Mouse (Mus musculus) hindbrain, embryonic 10.5 days (tissue): ENCODE measurements at regions not wholly inside any gene's neighbourhood (a gene's known extent, or its start where the extent isn't known, plus 50 kb on each side); places are given as distances from the start of the nearest gene placed in this dataset.

Experiments used
- DNase-seq: peaks from one replicate; pipeline ENCODE4 v3.0.0-alpha.2; 2017; ENCODE audit warnings: low spot score
- H3K27ac ChIP-seq: fragments of 300-500 bp; sonication (generic); 2 replicates; pipeline ENCODE4 v1.5.1; 2016; ENCODE audit warnings: mild to moderate bottlenecking, moderate library complexity
- H3K27me3 ChIP-seq: fragments of 300-500 bp; sonication (generic); 2 replicates; pipeline ENCODE4 v1.6.1; 2016; ENCODE audit warnings: mild to moderate bottlenecking; ENCODE audit not compliant: poor library complexity, insufficient read depth, severe bottlenecking
- H3K36me3 ChIP-seq: fragments of 300-500 bp; sonication (generic); 2 replicates; pipeline ENCODE4 v1.6.1; 2016; ENCODE audit warnings: mild to moderate bottlenecking, moderate library complexity
- H3K4me1 ChIP-seq: fragments of 300-500 bp; sonication (generic); replicated peaks from 2 replicates; pipeline ENCODE4 v1.6.1; 2016; ENCODE audit warnings: mild to moderate bottlenecking
- H3K4me3 ChIP-seq: fragments of 300-500 bp; sonication (generic); 2 replicates; pipeline ENCODE4 v1.5.1; 2016; ENCODE audit warnings: mild to moderate bottlenecking, moderate library complexity
- H3K9me3 ChIP-seq: fragments of 300-500 bp; sonication (generic); 2 replicates; pipeline ENCODE4 v1.6.1; 2016; ENCODE audit warnings: mild to moderate bottlenecking, moderate library complexity
- WGBS: fragments of 180-500 bp; shearing (Covaris S2); methylation state at CpG from one replicate; pipeline ENCODE4 v1.1.7; 2016; 5-methylcytosine and 5-hydroxymethylcytosine counted together

DNA sequence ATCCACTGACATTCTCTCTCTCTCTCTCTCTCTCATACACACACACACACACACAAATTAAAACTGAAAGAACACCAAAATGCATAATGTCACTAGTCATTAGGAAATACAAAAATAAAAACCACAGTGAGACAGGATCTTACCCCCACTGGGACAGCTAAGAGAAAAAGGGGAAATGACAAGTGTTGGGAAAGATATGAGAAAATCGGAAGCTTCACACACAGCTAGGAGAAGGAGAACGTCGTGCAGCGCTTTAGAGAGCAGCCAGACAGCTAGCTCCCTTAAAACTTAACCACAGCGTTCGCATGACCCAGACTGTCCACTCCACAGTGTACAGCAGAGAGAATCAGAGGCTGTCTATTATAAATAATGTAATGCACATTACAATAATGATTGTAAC lies 60.1 kb upstream of the Tlk1 start:
- H3K27me3 ChIP-seq = no peaks in the 10 kb centered on the region
- DNase-seq = no peak
- no peak overlapping the region for H3K27ac ChIP-seq
- 93% methylated on average over 6 of the region's 6 CpGs for WGBS
- no peaks in the 10 kb centered on the region for H3K36me3 ChIP-seq
- no peaks in the 10 kb centered on the region for H3K4me1 ChIP-seq
- peaks cover 4% of the 10 kb centered on the region; the same call in 1 of the 2 replicates for H3K9me3 ChIP-seq
- no peak overlapping the region for H3K4me3 ChIP-seq

DNA sequence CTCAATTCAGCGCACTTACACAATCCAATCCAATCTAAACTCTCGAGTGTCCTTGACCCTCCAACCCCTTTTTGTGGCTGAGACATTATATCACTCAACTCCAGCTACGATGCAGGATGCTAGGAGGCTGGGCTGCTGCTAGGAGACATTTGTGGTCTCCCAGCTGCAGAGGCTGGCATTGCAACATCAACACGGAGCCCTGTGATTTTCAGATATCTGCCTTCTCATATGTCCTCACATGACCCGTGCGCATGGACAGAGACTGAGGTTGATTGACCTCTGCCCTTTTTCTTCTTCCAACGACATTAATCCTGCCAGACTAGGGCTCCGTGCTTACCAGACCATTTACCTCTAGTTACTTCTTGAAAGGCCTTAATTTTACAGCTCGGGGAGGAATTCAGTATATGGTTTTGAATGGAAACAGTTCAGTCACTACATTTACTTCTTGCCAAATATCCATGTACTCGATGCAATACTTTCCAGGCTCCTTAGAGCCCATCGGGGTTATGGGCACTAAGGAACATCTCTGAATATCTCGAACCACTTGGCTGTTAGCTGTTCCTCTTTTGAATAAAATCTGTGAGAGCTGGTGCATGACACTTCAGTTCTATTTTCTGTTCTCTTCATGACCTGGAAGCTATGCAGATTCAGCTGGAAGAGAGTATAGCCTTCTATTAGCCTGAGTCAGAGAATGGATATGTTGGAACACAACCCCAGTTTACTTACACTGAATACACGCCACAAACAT lies 52.0 kb upstream of the Tlk1 start:
- Histone ChIP-seq H3K27me3 (no peaks in the 10 kb centered on the region), H3K9me3 (no peaks in the 10 kb centered on the region), H3K36me3 (no peaks in the 10 kb centered on the region), H3K27ac (no peak overlapping the region), H3K4me1 (no peaks in the 10 kb centered on the region), H3K4me3 (no peak overlapping the region)
- 86% methylated on average over 13 of the region's 13 CpGs for WGBS
- no peak for DNase-seq

DNA sequence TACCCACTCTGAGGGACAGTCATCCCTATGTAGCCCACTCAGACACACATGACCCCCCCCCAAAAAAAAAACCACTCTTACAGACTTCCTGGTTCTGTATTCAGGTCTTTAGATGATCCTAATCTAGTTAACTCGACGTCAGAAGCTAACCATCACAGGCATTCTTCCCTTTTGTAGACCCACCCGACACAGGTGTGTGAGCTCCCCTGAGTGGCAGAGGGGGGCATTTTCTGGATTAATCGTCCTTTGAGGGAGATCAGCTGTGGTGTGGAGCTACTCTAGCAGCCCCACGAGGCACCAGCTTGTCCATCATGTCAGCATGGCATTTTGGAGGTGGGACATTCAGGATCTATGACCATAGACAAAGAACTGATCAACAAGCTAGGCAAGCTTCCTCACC lies 50.7 kb upstream of the Tlk1 start:
- H3K9me3 ChIP-seq = no peaks in the 10 kb centered on the region
- no peak for DNase-seq
- WGBS = 82% methylated on average over 5 of the region's 5 CpGs
- H3K36me3 ChIP-seq = no peaks in the 10 kb centered on the region
- peaks cover 10% of the 10 kb centered on the region; the same call in 1 of the 2 replicates for H3K4me1 ChIP-seq
- no peak overlapping the region for H3K27ac ChIP-seq
- H3K4me3 ChIP-seq = no peak overlapping the region
- no peaks in the 10 kb centered on the region for H3K27me3 ChIP-seq
